Mouse (Mus musculus) megakaryocyte, embryonic 14.5 days (primary cell): Measurements from ENCODE around the gene Nudt4. TPM values are rescaled to one million over a fixed set of nuclear protein-coding genes. Genes with fewer than 3 reads are reported as not detected.

Experiments
- H3K27me3 ChIP-seq: replicated peaks from 2 replicates; pipeline ENCODE3; 2012; ENCODE audit warnings: inconsistent platforms
- H3K36me3 ChIP-seq: replicated peaks from 2 replicates; pipeline ENCODE3; 2012; ENCODE audit warnings: low read length, inconsistent platforms, mixed read lengths
- H3K4me1 ChIP-seq: 2 replicates; pipeline ENCODE4 v1.6.1; 2012; ENCODE audit warnings: inconsistent platforms
- H3K4me3 ChIP-seq: replicated peaks from 2 replicates; pipeline ENCODE3; 2012; ENCODE audit warnings: moderate library complexity, mild to moderate bottlenecking, inconsistent platforms
- H3K9me3 ChIP-seq: 2 replicates; pipeline ENCODE4 v1.6.1; 2012; ENCODE audit warnings: inconsistent platforms
- FLI1 ChIP-seq: IDR thresholded peaks from 2 replicates; pipeline ENCODE4 v1.6.1; 2012; ENCODE audit warnings: low read length, inconsistent platforms, mixed read lengths
- GATA1 ChIP-seq: IDR thresholded peaks from 3 replicates; pipeline ENCODE4 v1.6.1; 2012; ENCODE audit warnings: mixed read lengths, low read length, inconsistent platforms, borderline replicate concordance
- polyA plus RNA-seq: library from polyadenylated mRNA; stranded (reverse); fragments of >175 nt; gene quantifications from 2 replicates; pipeline ENCODE4 v1.2.3, GENCODE M21; 2012; ENCODE audit warnings: low replicate concordance; ENCODE audit not compliant: insufficient read depth

The Nudt4 gene
- polyA plus RNA-seq, 1 experiment = 15.9 TPM

GRCm38 (mm10) chr10:95544651-95545050 lies 19.3 kb downstream of the Nudt4 start:
- peaks cover 74% of the 10 kb centered on the region for H3K36me3 ChIP-seq
- no peaks in the 10 kb centered on the region; the same call in 1 of the 2 replicates for H3K4me1 ChIP-seq
- H3K9me3 ChIP-seq = no peaks in the 10 kb centered on the region
- TF ChIP-seq GATA1 (no peak), FLI1 (no peak)
- no peaks in the 10 kb centered on the region for H3K27me3 ChIP-seq
- no peak overlapping the region for H3K4me3 ChIP-seq

- no peaks in the 10 kb centered on the region for H3K27me3 ChIP-seq
- H3K4me3 ChIP-seq = no peak overlapping the region
- peaks cover 4% of the 10 kb centered on the region for H3K4me1 ChIP-seq
- no peak for TF ChIP-seq GATA1
- no peak for TF ChIP-seq FLI1
- no peaks in the 10 kb centered on the region for H3K9me3 ChIP-seq
- H3K36me3 ChIP-seq = peaks cover 67% of the 10 kb centered on the region
Measured at GRCm38 (mm10) chr10:95544004-95544403, 19.9 kb downstream of the Nudt4 start.

- Histone ChIP-seq H3K4me1 (peaks cover 11% of the 10 kb centered on the region), H3K27me3 (no peaks in the 10 kb centered on the region)
- no peak for TF ChIP-seq FLI1
- TF ChIP-seq GATA1 = no peak
Measured at GRCm38 (mm10) chr10:95543377-95543776, 20.6 kb downstream of the Nudt4 start.

GRCm38 (mm10) chr10:95542916-95543315 lies 21.0 kb downstream of the Nudt4 start:
- H3K9me3 ChIP-seq = no peaks in the 10 kb centered on the region
- peaks cover 15% of the 10 kb centered on the region for H3K4me1 ChIP-seq
- no peaks in the 10 kb centered on the region for H3K27me3 ChIP-seq
- peaks cover 56% of the 10 kb centered on the region for H3K36me3 ChIP-seq
- H3K4me3 ChIP-seq = no peak overlapping the region
- no peak for TF ChIP-seq FLI1
- TF ChIP-seq GATA1 = no peak

More at GRCm38 (mm10) chr10:95543377-95543776, 20.6 kb downstream of the Nudt4 start:
- Histone ChIP-seq H3K9me3 (no peaks in the 10 kb centered on the region), H3K4me3 (no peak overlapping the region), H3K36me3 (peaks cover 61% of the 10 kb centered on the region)

GRCm38 (mm10) chr10:95539841-95540240 lies 24.1 kb downstream of the Nudt4 start:
- peaks cover 28% of the 10 kb centered on the region for H3K36me3 ChIP-seq
- H3K27me3 ChIP-seq = no peaks in the 10 kb centered on the region
- TF ChIP-seq GATA1 (no peak), FLI1 (no peak)
- no peaks in the 10 kb centered on the region for H3K9me3 ChIP-seq
- peaks cover 19% of the 10 kb centered on the region for H3K4me1 ChIP-seq
- no peak overlapping the region for H3K4me3 ChIP-seq

GRCm38 (mm10) chr10:95539260-95539659 lies 24.7 kb downstream of the Nudt4 start:
- Histone ChIP-seq H3K27me3 (no peaks in the 10 kb centered on the region), H3K4me3 (no peak overlapping the region), H3K9me3 (no peaks in the 10 kb centered on the region), H3K36me3 (peaks cover 23% of the 10 kb centered on the region), H3K4me1 (peaks cover 19% of the 10 kb centered on the region)
- TF ChIP-seq FLI1 (no peak), GATA1 (no peak)

GRCm38 (mm10) chr10:95536222-95536541 lies 27.8 kb downstream of the Nudt4 start:
- peaks cover 36% of the 10 kb centered on the region for H3K4me1 ChIP-seq
- H3K27me3 ChIP-seq = no peaks in the 10 kb centered on the region
- TF ChIP-seq FLI1 (no peak), GATA1 (no peak)
- H3K36me3 ChIP-seq = no peaks in the 10 kb centered on the region
- no peak overlapping the region for H3K4me3 ChIP-seq
- no peaks in the 10 kb centered on the region for H3K9me3 ChIP-seq

- Histone ChIP-seq H3K27me3 (no peaks in the 10 kb centered on the region), H3K4me3 (no peak overlapping the region), H3K36me3 (no peaks in the 10 kb centered on the region), H3K4me1 (peaks cover 40% of the 10 kb centered on the region), H3K9me3 (no peaks in the 10 kb centered on the region)
- TF ChIP-seq FLI1 (no peak), GATA1 (no peak)
Measured at GRCm38 (mm10) chr10:95535399-95536221, 28.3 kb downstream of the Nudt4 start.

- H3K4me3 ChIP-seq = no peak overlapping the region
- H3K4me1 ChIP-seq = peaks cover 51% of the 10 kb centered on the region
- no peaks in the 10 kb centered on the region for H3K27me3 ChIP-seq
- H3K36me3 ChIP-seq = no peaks in the 10 kb centered on the region
- no peak for TF ChIP-seq FLI1
- no peak for TF ChIP-seq GATA1
- no peaks in the 10 kb centered on the region for H3K9me3 ChIP-seq
Measured at GRCm38 (mm10) chr10:95533382-95533781, 30.6 kb downstream of the Nudt4 start.

GRCm38 (mm10) chr10:95532916-95533315 lies 31.0 kb downstream of the Nudt4 start:
- no peaks in the 10 kb centered on the region for H3K27me3 ChIP-seq
- H3K4me3 ChIP-seq = no peak overlapping the region
- H3K36me3 ChIP-seq = no peaks in the 10 kb centered on the region
- H3K4me1 ChIP-seq = peaks cover 49% of the 10 kb centered on the region
- TF ChIP-seq FLI1 (no peak), GATA1 (no peak)
- H3K9me3 ChIP-seq = no peaks in the 10 kb centered on the region

- H3K27me3 ChIP-seq = no peaks in the 10 kb centered on the region
- no peak for TF ChIP-seq FLI1
- no peak for TF ChIP-seq GATA1
- H3K36me3 ChIP-seq = no peaks in the 10 kb centered on the region
- no peaks in the 10 kb centered on the region for H3K9me3 ChIP-seq
- H3K4me3 ChIP-seq = no peak overlapping the region
- peaks cover 58% of the 10 kb centered on the region for H3K4me1 ChIP-seq
Measured at GRCm38 (mm10) chr10:95530551-95531121, 33.3 kb downstream of the Nudt4 start.
